Mouse (Mus musculus) kidney, adult 2 months (tissue): ENCODE results near the gene Syt3.

Experiments used
- CTCF ChIP-seq: fragments of 200-500 bp; conservative IDR thresholded peaks from 2 replicates; pipeline ENCODE4 v1.5.1; 2011; ENCODE audit warnings: low read depth, mild to moderate bottlenecking, control low read depth, low read length, moderate library complexity, mixed read lengths; ENCODE audit not compliant: insufficient read depth, insufficient read length
- POLR2A ChIP-seq: fragments of 200-500 bp; IDR thresholded peaks from one replicate; pipeline ENCODE4 v1.6.1; 2011; ENCODE audit warnings: low read depth, low read length, control low read depth

- TF ChIP-seq POLR2A (no peak), CTCF (no peak)
Observed at GRCm38 (mm10) chr7:44378290-44378689, 5.6 kb upstream of the Syt3 start.
